ENCODE assay signal across 21 mouse cellular contexts in genomic region chr9:77522476-77522875, GRCm38 (mm10). TPM values are rescaled to one million over a fixed set of nuclear protein-coding genes. Genes with fewer than 3 reads are reported as not detected.
DNase-seq lines count a peak whose midpoint lies in the region; ATAC-seq and TF ChIP-seq lines count a peak whose summit lies in the region.
"Had no signal": no experiment of that assay in that cellular context is flagged by ENCODE, and none has a peak within 500 bp of the region (broad histone marks: within the 10 kb centered on the region; RNA-seq: fewer than 3 reads in every experiment).

No protein-coding gene starts in this region.

- H3K27ac ChIP-seq in hindbrain, embryonic 11.5 days (ENCODE audit: low read depth, low read length) = no peak overlapping the region
- H3K27ac ChIP-seq in hindbrain, embryonic 10.5 days = no peak overlapping the region
- no peak overlapping the region for H3K27ac ChIP-seq in neural tube, embryonic 13.5 days (replicated peaks)
- no peak overlapping the region for H3K27ac ChIP-seq in hindbrain, embryonic 12.5 days
- H3K27ac ChIP-seq in hindbrain, embryonic 15.5 days (replicated peaks) = no peak overlapping the region
- no peak overlapping the region for H3K27ac ChIP-seq in layer of hippocampus, adult 2 months
- H3K27ac ChIP-seq: forebrain, embryonic 12.5 days; kidney, embryonic 15.5 days; liver, embryonic 15.5 days; macrophage; midbrain, embryonic 12.5 days had no signal

- H3K9ac ChIP-seq in hindbrain, embryonic 11.5 days (ENCODE audit: low read depth, low read length) = no peak overlapping the region
- H3K9ac ChIP-seq in neural tube, embryonic 13.5 days = no peak overlapping the region
- no peak overlapping the region for H3K9ac ChIP-seq in hindbrain, embryonic 12.5 days
- no peak overlapping the region for H3K9ac ChIP-seq in hindbrain, embryonic 15.5 days
- H3K9ac ChIP-seq: forebrain, embryonic 12.5 days; kidney, embryonic 15.5 days; liver, embryonic 15.5 days; midbrain, embryonic 12.5 days had no signal

- 96% methylated on average over 3 of the region's 3 CpGs for WGBS in hindbrain, embryonic 11.5 days
- WGBS in hindbrain, embryonic 10.5 days = 88% methylated on average over 3 of the region's 3 CpGs
- WGBS in neural tube, embryonic 13.5 days = 97% methylated on average over 3 of the region's 3 CpGs
- WGBS in hindbrain, embryonic 12.5 days = 91% methylated on average over 3 of the region's 3 CpGs
- 97% methylated on average over 3 of the region's 3 CpGs for WGBS in hindbrain, embryonic 15.5 days

- no peak for TF ChIP-seq CTCF in layer of hippocampus, adult 2 months (conservative IDR thresholded peaks at IDR 0.05)

- H3K36me3 ChIP-seq in hindbrain, embryonic 11.5 days (ENCODE audit: control insufficient read depth, insufficient read depth, low read length) = no peaks in the 10 kb centered on the region
- no peaks in the 10 kb centered on the region for H3K36me3 ChIP-seq in hindbrain, embryonic 10.5 days
- no peaks in the 10 kb centered on the region for H3K36me3 ChIP-seq in neural tube, embryonic 13.5 days
- no peaks in the 10 kb centered on the region for H3K36me3 ChIP-seq in hindbrain, embryonic 12.5 days
- H3K36me3 ChIP-seq in hindbrain, embryonic 15.5 days = no peaks in the 10 kb centered on the region
- H3K36me3 ChIP-seq: forebrain, embryonic 12.5 days; kidney, embryonic 15.5 days; liver, embryonic 15.5 days; midbrain, embryonic 12.5 days had no signal

- H3K4me2 ChIP-seq in hindbrain, embryonic 11.5 days (replicated peaks; ENCODE audit: low read depth, low read length) = no peak overlapping the region
- no peak overlapping the region for H3K4me2 ChIP-seq in neural tube, embryonic 13.5 days
- no peak overlapping the region for H3K4me2 ChIP-seq in hindbrain, embryonic 12.5 days (replicated peaks)
- H3K4me2 ChIP-seq in hindbrain, embryonic 15.5 days = no peak overlapping the region
- H3K4me2 ChIP-seq: forebrain, embryonic 12.5 days; kidney, embryonic 15.5 days; liver, embryonic 15.5 days; midbrain, embryonic 12.5 days had no signal

- H3K4me3 ChIP-seq in hindbrain, embryonic 11.5 days (ENCODE audit: low read depth, low read length) = no peak overlapping the region
- no peak overlapping the region for H3K4me3 ChIP-seq in hindbrain, embryonic 10.5 days
- no peak overlapping the region for H3K4me3 ChIP-seq in neural tube, embryonic 13.5 days
- H3K4me3 ChIP-seq in hindbrain, embryonic 12.5 days = no peak overlapping the region
- H3K4me3 ChIP-seq in hindbrain, embryonic 15.5 days = no peak overlapping the region
- H3K4me3 ChIP-seq in layer of hippocampus, adult 2 months = no peak overlapping the region
- H3K4me3 ChIP-seq: forebrain, embryonic 12.5 days; kidney, embryonic 15.5 days; liver, embryonic 15.5 days; midbrain, embryonic 12.5 days had no signal

- ATAC-seq in hindbrain, embryonic 11.5 days (ENCODE audit: low FRiP score) = 0 out of 2 replicates have a peak, but pooled peaks have one; percentile 27
- ATAC-seq in neural tube, embryonic 13.5 days (ENCODE audit: low read depth) = 0 out of 2 replicates have a peak, but pooled peaks have one; percentile 16
- ATAC-seq in hindbrain, embryonic 12.5 days (ENCODE audit: low FRiP score) = 0 out of 2 replicates have a peak, but pooled peaks have one; percentile 23
- ATAC-seq in hindbrain, embryonic 15.5 days (ENCODE audit: low FRiP score, low read depth) = peak; percentile 47; the same call in 1 of the 2 replicates

- no peaks in the 10 kb centered on the region; the same call in 1 of the 2 replicates for H3K4me1 ChIP-seq in hindbrain, embryonic 11.5 days (replicated peaks; ENCODE audit: control insufficient read depth, insufficient read depth, low read length)
- H3K4me1 ChIP-seq in hindbrain, embryonic 10.5 days (replicated peaks) = peaks cover 26% of the 10 kb centered on the region; the same call in 1 of the 2 replicates
- H3K4me1 ChIP-seq in neural tube, embryonic 13.5 days (replicated peaks) = peaks cover 14% of the 10 kb centered on the region; the same call in 1 of the 2 replicates
- peaks cover 7% of the 10 kb centered on the region; the same call in 1 of the 2 replicates for H3K4me1 ChIP-seq in hindbrain, embryonic 12.5 days
- H3K4me1 ChIP-seq in hindbrain, embryonic 15.5 days (replicated peaks) = peaks cover 12% of the 10 kb centered on the region; the same call in 1 of the 2 replicates

- DNase-seq in hindbrain, embryonic 11.5 days (ENCODE audit: low spot score) = no peak
- DNase-seq in hindbrain, embryonic 10.5 days (ENCODE audit: low spot score) = no peak
- no peak for DNase-seq in neural tube, embryonic 10.5 days (ENCODE audit: extremely low spot score, low spot score)
- DNase-seq in right cerebral cortex, postnatal 36 days (ENCODE audit: low spot score in 2 of 2) = no peak
- DNase-seq in layer of hippocampus, adult 2 months (ENCODE audit: low spot score in 2 of 2) = no peak
- DNase-seq: adrenal gland, postnatal 25 days; cerebellum, adult 9-10 months; gastrocnemius, postnatal 36 days; kidney, adult 11 months; kidney, postnatal 4 days; layer of hippocampus, adult 9-11 months; liver; right cerebral cortex, postnatal 4 days had no signal

- H3K27me3 ChIP-seq in hindbrain, embryonic 11.5 days (ENCODE audit: control insufficient read depth, insufficient read depth, low read length) = no peaks in the 10 kb centered on the region
- no peaks in the 10 kb centered on the region for H3K27me3 ChIP-seq in hindbrain, embryonic 10.5 days (ENCODE audit: insufficient read depth, poor library complexity, severe bottlenecking)
- no peaks in the 10 kb centered on the region for H3K27me3 ChIP-seq in neural tube, embryonic 13.5 days
- H3K27me3 ChIP-seq in hindbrain, embryonic 12.5 days = no peaks in the 10 kb centered on the region
- H3K27me3 ChIP-seq in hindbrain, embryonic 15.5 days = no peaks in the 10 kb centered on the region
- H3K27me3 ChIP-seq: forebrain, embryonic 12.5 days; kidney, embryonic 15.5 days; liver, embryonic 15.5 days; midbrain, embryonic 12.5 days had no signal

- no peaks in the 10 kb centered on the region for H3K9me3 ChIP-seq in hindbrain, embryonic 11.5 days (ENCODE audit: control insufficient read depth, low read length)
- no peaks in the 10 kb centered on the region for H3K9me3 ChIP-seq in hindbrain, embryonic 10.5 days
- no peaks in the 10 kb centered on the region for H3K9me3 ChIP-seq in neural tube, embryonic 13.5 days
- H3K9me3 ChIP-seq in hindbrain, embryonic 12.5 days (replicated peaks) = no peaks in the 10 kb centered on the region
- no peaks in the 10 kb centered on the region for H3K9me3 ChIP-seq in hindbrain, embryonic 15.5 days
- H3K9me3 ChIP-seq: forebrain, embryonic 12.5 days; kidney, embryonic 15.5 days; liver, embryonic 15.5 days; midbrain, embryonic 12.5 days had no signal

RNA-seq across cellular contexts. Expression of gene Lrrc1, which starts 22.2 kb away (rescaled TPM):
- 9.0 and 10.2 TPM in 2 replicates for polyA plus RNA-seq in hindbrain, embryonic 11.5 days (2014; fragmentation: Nextera tagmentation; extraction: Ambion mirVana)
- 6.3 and 8.0 TPM in 2 replicates for polyA plus RNA-seq in hindbrain, embryonic 10.5 days (2016; fragmentation: Nextera tagmentation; extraction: Ambion mirVana)
- polyA plus RNA-seq in neural tube, embryonic 13.5 days (2015; fragmentation: Nextera tagmentation; extraction: Ambion mirVana) = 6.0 and 6.1 TPM in 2 replicates
- polyA plus RNA-seq in hindbrain, embryonic 12.5 days (2016; fragmentation: Nextera tagmentation; extraction: Ambion mirVana) = 8.7 and 11.2 TPM in 2 replicates
- polyA plus RNA-seq in hindbrain, embryonic 15.5 days (2015; fragmentation: Nextera tagmentation; extraction: Ambion mirVana) = 4.3 and 5.9 TPM in 2 replicates
- total RNA-seq in layer of hippocampus, adult 2 months (2021) = 1 to 10 TPM; 8.4 to 9.1 TPM
